Mouse (Mus musculus) right cerebral cortex, postnatal 14 days (tissue): ENCODE measurements around the gene Diras1.
"Not testable (repeated sequence)": the region's sequence is repeated elsewhere in the genome, so short reads cannot be mapped to it uniquely, and the experiment has no call there.

Experiments
- DNase-seq: peaks from one replicate; pipeline ENCODE4 v3.0.0; 2022

Gene Diras1

DNA sequence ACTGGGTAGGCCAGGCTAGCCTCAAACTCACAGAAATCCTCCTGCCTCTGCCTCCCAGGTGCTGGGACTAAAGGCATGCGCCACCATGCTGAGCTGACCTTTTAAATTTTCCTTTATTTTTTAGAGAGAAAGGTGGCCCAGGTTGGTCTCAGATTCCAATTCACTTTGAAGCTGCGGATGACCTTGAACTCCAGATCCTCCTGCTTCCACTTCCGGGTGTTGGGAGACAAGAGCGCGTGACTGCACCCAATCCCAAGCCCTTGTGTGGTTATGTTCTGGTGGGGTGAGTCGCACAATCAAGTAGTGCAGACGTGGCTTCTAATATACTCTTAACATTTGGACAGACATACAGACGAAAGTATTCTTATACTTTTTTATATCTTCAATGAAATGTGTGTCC is 29.0 kb downstream of the Diras1 start:
- no peak for DNase-seq

DNA sequence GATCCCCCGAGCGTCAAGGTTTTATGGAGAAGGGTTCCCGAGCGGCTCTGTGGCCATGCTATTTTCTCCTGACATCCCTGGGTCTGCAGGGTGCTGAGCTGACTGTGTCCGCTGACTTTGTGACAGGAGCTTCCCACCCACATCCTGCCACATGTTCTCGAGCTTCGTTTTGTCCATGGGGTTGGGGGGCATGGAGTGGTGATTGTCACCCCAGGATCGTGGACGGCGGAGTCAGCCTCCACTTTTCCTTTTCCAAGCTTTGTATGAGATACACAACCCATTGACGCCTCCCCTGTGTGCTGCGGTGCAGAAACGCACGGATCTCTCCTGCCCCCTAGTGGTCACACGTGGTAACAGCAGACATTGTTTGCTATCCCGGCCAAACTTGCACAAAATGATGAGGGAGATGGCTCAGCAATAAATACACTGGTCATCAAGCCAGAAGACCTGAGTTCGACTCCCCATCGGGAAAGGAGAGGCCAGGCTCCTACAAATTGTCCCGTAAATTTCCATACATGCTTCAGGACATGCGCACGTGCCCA is 30.3 kb downstream of the Diras1 start:
- peak; percentile 86 for DNase-seq

DNA sequence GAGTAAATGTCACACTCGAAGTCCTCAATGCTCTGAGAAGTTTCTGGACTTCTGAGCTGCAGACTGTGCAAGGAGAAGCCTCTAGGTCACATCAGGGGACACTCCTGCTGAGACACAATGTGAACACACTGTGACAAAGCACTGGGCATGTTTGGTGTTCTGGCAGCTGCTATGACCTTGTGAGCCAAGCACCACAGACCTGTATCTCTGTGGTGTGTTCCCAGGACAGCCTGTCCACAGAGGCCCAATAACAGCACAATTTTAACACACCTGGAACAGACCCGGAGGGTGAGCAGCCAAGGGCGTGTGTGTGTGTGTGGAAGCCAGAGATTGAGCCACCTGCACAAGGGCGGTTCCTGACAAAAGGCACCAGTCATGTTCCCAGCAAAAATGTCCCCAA is 30.8 kb downstream of the Diras1 start:
- DNase-seq: no peak

GRCm38 (mm10) chr10:80993276-80993675 is 32.2 kb downstream of the Diras1 start:
- DNase-seq: no peak

- no peak for DNase-seq
Measured at GRCm38 (mm10) chr10:80991945-80992344, 33.5 kb downstream of the Diras1 start.

DNA sequence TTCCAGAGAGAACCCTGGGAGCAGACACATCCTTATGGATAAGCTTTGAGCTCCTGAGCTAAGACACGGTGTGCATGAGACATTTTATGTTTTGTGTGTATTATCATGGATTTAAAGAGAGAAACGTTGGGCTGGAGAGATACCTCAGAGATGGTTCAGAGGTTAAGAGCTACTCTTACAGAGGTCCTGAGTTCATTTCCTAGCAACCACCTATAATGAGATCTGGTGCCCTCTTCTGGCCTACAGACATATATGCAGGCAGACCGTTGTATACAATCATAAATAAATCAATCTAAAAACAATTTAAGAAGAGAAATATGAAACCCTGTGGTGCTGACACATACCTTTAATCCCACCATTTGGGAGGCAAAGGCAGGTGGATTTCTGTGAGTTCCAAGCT is 34.5 kb downstream of the Diras1 start:
- DNase-seq: no peak

DNA sequence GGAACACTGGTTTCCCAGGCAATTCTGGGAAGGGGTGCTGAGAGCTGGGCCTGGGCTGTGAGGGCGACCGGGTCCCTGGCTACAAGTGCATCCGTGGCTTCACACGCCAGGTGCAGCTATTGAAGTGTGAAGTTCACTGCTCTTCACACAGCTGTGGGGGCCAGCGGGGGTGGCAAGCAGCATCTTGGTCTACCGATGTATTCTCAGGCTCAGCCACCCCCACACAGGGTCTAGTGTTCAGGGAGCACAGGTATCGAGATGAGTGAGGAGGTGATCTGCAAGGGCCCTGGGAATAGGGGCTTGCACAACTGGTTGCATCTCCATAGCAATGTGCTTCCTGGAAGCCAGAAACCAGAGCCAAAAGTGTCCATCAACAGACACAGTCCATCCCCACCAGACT is 35.1 kb downstream of the Diras1 start:
- DNase-seq: no peak

GRCm38 (mm10) chr10:80989854-80990253 is 35.6 kb downstream of the Diras1 start:
- not testable (repeated sequence) for DNase-seq

DNA sequence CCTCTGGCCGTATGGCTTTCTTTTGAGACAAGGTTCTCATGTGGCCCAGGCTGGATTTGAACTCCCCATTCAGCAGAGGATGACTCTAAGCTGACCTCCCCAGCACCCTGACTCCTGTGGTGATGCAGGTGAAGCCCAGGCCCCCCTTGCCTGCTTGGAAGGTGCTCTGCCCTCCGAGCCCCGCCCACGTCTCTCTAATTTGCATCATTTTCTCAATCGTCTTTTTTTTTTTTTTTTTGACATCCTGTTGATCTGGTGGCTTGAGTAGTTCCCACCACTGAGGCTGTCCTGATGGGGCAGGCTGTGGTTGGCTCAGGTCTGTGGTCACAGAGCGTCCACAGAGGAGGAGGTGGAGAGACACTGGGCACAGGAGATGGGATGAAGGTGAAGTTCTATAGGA is 36.0 kb downstream of the Diras1 start:
- DNase-seq: no peak

GRCm38 (mm10) chr10:80987709-80988441 is 37.6 kb downstream of the Diras1 start:
- peak; percentile 77 for DNase-seq

GRCm38 (mm10) chr10:80986754-80987153 is 38.7 kb downstream of the Diras1 start:
- DNase-seq: no peak

- no peak for DNase-seq
Measured at GRCm38 (mm10) chr10:80985970-80986701, 39.3 kb downstream of the Diras1 start.

DNA sequence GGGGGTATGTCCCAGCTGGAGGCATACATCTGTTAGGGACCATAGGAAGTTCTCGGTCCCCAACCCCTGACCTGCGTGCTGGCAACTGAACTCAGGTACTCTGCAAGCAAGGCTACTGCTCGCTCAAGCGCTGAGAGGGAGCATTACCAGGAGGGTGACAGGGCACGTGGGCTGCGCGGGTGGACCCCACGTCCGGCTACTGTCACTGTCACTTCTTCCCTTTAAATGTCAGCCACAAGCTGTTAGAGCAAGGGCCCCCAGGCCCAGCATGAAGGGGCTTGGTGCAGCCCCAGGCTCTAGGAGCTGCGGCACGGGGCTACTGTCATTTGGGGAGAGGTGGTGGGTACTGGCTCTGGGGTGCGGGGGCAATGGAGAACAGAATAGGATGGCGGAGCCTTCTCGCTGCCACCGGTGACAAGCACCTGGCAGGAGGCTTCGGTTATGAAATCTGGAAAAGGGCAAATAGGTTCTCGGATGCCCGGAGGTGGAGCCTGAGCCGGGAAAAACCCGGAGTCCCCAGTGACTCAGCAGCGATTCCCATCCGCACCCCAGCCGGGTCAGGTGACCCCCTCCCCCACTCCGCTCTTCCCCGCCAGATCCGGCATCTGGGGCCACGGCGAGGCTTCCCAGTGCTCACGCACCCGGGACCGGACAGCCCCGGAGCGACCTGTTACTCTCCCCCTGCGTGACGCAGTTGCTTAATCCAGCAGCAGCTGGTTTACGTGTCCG is 40.1 kb downstream of the Diras1 start:
- DNase-seq: peak; percentile 25

DNA sequence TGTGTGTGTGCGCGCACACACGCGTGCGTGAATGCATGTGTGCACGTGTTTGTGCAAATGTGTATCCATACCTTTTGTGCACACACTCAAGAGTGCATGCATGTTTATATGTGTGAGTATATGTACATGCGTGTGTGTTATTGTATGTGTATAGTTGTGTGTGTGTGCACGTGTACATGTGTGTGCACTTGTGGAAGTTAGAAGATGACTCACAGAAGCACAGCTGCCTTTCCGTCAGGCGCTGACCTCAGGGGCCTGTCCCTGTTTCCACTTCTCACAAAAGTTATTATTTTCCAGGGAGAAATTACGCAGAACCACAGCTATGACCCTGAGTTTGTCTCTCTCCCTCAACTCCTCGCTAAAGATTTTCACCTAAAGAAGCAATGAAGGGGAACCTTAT is 41.2 kb downstream of the Diras1 start:
- DNase-seq: no peak

- DNase-seq: no peak
Measured at GRCm38 (mm10) chr10:80982381-80982780, 43.1 kb downstream of the Diras1 start.

DNA sequence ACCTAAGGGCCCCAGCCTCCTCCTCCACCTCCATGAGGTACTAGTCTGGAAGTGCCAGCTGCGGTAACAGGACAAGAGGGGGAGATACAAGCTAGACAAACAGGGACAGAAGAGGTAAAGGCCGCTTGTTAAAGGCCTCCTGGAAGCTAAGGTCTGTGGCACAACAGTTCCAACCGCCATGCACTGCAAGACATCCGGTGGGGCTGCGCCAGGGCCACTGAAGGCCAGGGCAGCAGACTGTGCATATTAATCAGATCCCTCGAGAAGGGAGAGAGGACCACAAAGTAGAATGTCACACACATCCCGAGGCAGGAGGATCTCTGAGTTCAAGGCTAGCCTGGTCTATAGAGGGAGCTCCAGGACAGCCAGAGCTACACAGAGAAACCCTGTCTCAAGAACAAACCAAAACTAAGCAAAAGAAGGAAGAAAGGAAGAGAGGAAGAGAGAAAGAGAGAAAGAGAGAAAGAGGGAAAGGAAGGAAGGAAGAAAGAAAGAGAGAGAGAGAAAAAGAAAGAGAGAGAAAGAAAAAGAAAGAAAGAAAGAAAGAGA is 43.8 kb downstream of the Diras1 start:
- no peak for DNase-seq

GRCm38 (mm10) chr10:80975478-80975877 is 50.0 kb downstream of the Diras1 start:
- DNase-seq: no peak

DNA sequence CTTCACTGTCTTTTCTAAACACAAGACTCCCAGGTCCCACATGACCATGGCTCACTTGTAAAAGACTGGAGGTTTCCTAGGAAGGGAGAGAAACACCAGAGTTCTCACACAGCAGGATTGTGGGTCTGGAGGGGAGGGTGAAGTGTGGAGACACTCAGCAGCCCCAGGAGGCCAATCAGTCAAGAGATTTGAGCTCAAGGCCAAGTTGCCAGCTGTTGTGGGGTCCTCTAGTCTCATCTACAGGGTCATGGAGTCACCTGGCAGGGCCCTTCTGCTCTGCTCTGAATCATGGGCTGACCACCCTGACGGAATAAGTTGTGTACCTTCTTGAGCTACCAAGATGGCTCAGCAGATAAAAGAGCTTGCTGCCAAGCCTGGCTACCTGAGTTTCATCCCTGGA is 51.7 kb downstream of the Diras1 start:
- DNase-seq: no peak

GRCm38 (mm10) chr10:80972071-80972987 is 53.1 kb downstream of the Diras1 start:
- DNase-seq: peak; percentile 37

DNA sequence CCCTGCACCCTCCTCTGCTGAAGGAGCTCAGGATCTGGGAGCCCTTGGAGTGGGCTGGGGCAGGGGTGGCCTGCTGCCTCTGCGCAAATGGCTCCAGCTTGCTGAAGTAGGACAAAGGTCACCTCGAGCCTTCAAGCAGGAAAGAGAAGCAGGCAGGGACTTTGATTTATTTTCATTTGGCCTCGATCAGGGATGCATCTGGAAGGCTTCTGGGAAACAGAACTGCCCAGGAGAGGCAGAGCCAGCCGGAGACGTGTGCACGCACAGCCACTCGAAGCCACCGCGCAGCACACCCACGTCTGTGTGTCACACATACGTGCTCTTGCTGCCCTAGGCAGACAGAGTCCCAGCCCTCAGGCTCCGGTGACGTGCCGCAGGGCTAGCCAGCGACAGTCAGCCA is 53.9 kb downstream of the Diras1 start:
- no peak for DNase-seq

DNA sequence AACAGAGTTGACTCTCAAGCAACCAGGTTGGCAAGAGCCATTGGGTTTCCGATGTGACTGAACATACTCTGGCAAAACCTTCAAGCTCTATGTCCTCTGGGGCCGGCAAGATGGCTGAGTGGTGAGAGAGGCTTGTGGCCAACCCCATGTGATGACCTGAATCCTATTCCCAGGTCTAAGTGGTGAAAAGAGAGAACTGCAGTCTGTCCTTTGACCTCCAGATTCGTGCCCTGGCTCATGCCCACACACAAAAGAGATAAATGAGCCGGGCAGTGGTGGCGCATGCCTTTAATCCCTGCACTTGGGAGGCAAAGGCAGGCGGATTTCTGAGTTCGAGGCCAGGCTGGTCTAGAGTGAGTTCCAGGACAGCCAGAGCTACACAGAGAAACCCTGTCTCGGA is 55.3 kb downstream of the Diras1 start:
- DNase-seq: no peak
